Mouse (Mus musculus) neural tube, embryonic 12.5 days (tissue): ENCODE measurements around the gene Olfr33. TPM values are rescaled to one million over a fixed set of nuclear protein-coding genes. Genes with fewer than 3 reads are reported as not detected.

Experiments
- ATAC-seq: fragments of 200-750 bp; cut with Nextera tagmentation; 2 replicates; pipeline ENCODE4 v1.8.0; 2017; ENCODE audit warnings: low read depth, mild to moderate bottlenecking, moderate TSS enrichment, moderate library complexity; ENCODE audit not compliant: low FRiP score
- H3K27ac ChIP-seq: fragments of 300-500 bp; sonication (generic); 2 replicates; pipeline ENCODE4 v1.5.1; 2016
- H3K27me3 ChIP-seq: fragments of 300-500 bp; sonication (generic); replicated peaks from 2 replicates; pipeline ENCODE4 v1.6.1; 2016; ENCODE audit warnings: mild to moderate bottlenecking
- H3K36me3 ChIP-seq: fragments of 300-500 bp; sonication (generic); 2 replicates; pipeline ENCODE4 v1.6.1; 2016; ENCODE audit warnings: mild to moderate bottlenecking
- H3K4me1 ChIP-seq: fragments of 300-500 bp; sonication (generic); 2 replicates; pipeline ENCODE4 v1.6.1; 2016
- H3K4me2 ChIP-seq: fragments of 300-500 bp; sonication (generic); replicated peaks from 2 replicates; pipeline ENCODE4 v1.6.1; 2016; ENCODE audit warnings: mild to moderate bottlenecking
- H3K4me3 ChIP-seq: fragments of 300-500 bp; sonication (generic); 2 replicates; pipeline ENCODE4 v1.5.1; 2016
- H3K9ac ChIP-seq: fragments of 300-500 bp; sonication (generic); 2 replicates; pipeline ENCODE4 v1.6.1; 2016; ENCODE audit warnings: mild to moderate bottlenecking
- H3K9me3 ChIP-seq: fragments of 300-500 bp; sonication (generic); 2 replicates; pipeline ENCODE4 v1.6.1; 2016; ENCODE audit warnings: mild to moderate bottlenecking
- WGBS: fragments of 180-500 bp; shearing (Covaris S2); methylation state at CpG from one replicate; pipeline ENCODE4 v1.1.7; 2016; 5-methylcytosine and 5-hydroxymethylcytosine counted together
- polyA plus RNA-seq: library from polyadenylated mRNA; unstranded; fragments of >200 nt; fragmentation: Nextera tagmentation; extraction: Ambion mirVana; gene quantifications from 2 replicates; pipeline ENCODE4 v1.2.1, GENCODE M21; 2016

Gene Olfr33
- 0.08 TPM in 1 of 2 replicates, not detected in the other for polyA plus RNA-seq

DNA sequence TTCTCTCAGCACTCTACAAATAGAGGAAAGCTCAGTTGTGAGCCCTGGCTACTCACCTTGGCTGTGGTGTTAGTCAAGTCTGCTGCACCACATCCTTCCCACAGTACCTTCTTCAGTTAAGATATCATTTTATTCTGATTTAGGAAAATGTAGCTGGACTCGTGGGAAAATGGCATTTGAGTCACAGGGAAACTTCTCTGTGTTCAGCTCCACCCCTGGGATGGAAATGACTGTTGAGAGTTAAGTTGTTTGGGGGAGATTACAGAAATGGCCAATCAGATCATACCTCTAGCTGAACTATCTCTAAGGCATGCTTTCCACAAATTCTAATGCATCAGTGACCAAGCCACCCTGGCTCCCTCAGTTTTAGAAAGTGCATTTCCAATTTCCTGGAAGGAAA lies at the start of gene Olfr33:
TSS of gene Olfr33 (minus strand) at position 101 of the 400 bp plus-strand sequence.
- H3K27ac ChIP-seq, result no peak within 1 kb of the TSS
- no peak within 1 kb of the TSS for H3K9ac ChIP-seq
- no peaks in the 10 kb centered on the region for H3K36me3 ChIP-seq
- ATAC-seq, result no peak
- no peak within 1 kb of the TSS for H3K4me3 ChIP-seq
- H3K4me2 ChIP-seq, result no peak within 1 kb of the TSS
- WGBS, result 39% methylated on average over 1 of the region's 1 CpGs
- no peaks in the 10 kb centered on the region for H3K9me3 ChIP-seq
- H3K4me1 ChIP-seq, result no peaks in the 10 kb centered on the region
- H3K27me3 ChIP-seq, result no peaks in the 10 kb centered on the region

GRCm38 (mm10) chr7:102759266-102759665 lies 40.4 kb upstream of the Olfr33 start, which contains the start of the genes Olfr560 and Olfr78:
Olfr560 (minus strand) TSS chr7:102759366.
Olfr78 (minus strand) TSS chr7:102759471.
- Histone ChIP-seq H3K4me1 (no peaks in the 10 kb centered on the region), H3K36me3 (no peaks in the 10 kb centered on the region), H3K9me3 (no peaks in the 10 kb centered on the region), H3K4me2 (no peak within 1 kb of the TSS), H3K27ac (no peak within 1 kb of the TSS), H3K4me3 (no peak within 1 kb of the TSS), H3K9ac (no peak within 1 kb of the TSS), H3K27me3 (no peaks in the 10 kb centered on the region)
- no peak for ATAC-seq
- 81% methylated on average over 4 of the region's 4 CpGs for WGBS

DNA sequence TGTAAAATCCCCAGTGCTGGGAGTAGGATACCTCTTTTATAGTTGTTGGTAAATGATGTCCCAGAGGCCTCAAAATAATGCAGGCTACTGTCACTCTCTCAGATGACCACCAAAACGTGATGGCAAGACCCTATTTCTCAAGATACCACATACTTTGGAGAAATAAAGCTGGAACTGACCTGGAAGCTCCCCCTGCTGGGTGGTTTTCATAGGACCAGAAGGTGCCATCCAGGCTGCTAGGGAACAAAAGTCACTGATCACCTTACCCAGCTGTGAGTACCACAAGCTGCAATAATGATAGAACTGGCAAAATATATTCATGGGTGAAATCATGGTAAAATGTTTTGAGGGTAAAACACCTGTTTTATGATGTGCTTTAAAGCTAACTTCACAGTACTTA lies 33.2 kb upstream of the Olfr33 start:
- H3K36me3 ChIP-seq, result no peaks in the 10 kb centered on the region

GRCm38 (mm10) chr7:102737705-102738104 lies 18.8 kb upstream of the Olfr33 start:
- ATAC-seq, result no peak

More for the DNA sequence above, 33.2 kb upstream of the Olfr33 start:
- Histone ChIP-seq H3K4me1 (no peaks in the 10 kb centered on the region), H3K4me3 (no peak overlapping the region), H3K27me3 (no peaks in the 10 kb centered on the region), H3K9me3 (no peaks in the 10 kb centered on the region), H3K9ac (no peak overlapping the region), H3K27ac (no peak overlapping the region), H3K4me2 (no peak overlapping the region)
- WGBS, result 21% methylated on average over 1 of the region's 1 CpGs
- ATAC-seq, result no peak

DNA sequence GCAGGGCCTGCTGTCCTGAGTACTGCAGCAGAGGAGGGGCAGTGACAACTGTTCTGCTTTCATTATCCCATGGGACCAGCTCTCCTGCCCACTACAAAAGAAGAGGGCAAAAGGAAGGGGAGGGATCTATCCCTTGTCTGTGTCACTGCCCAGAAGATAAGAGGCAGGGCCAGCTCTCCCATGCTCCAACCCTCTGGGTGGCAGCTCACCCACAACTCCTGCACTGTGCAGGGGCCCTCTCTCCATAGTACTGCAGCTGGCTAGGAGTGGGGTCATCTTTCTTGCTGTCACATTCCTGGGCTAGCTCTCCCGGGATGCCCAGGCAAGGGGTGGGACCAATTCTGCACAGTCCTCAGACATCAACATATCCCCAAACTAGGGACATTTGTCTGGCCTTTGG lies 14.9 kb upstream of the Olfr33 start:
- H3K36me3 ChIP-seq, result no peaks in the 10 kb centered on the region

More at GRCm38 (mm10) chr7:102737705-102738104, 18.8 kb upstream of the Olfr33 start:
- no peak overlapping the region for H3K4me3 ChIP-seq
- H3K36me3 ChIP-seq, result no peaks in the 10 kb centered on the region
- 59% methylated on average over 2 of the region's 2 CpGs for WGBS
- no peak overlapping the region for H3K4me2 ChIP-seq
- no peak overlapping the region for H3K27ac ChIP-seq
- H3K9ac ChIP-seq, result no peak overlapping the region
- H3K27me3 ChIP-seq, result no peaks in the 10 kb centered on the region
- H3K4me1 ChIP-seq, result no peaks in the 10 kb centered on the region
- no peaks in the 10 kb centered on the region for H3K9me3 ChIP-seq

DNA sequence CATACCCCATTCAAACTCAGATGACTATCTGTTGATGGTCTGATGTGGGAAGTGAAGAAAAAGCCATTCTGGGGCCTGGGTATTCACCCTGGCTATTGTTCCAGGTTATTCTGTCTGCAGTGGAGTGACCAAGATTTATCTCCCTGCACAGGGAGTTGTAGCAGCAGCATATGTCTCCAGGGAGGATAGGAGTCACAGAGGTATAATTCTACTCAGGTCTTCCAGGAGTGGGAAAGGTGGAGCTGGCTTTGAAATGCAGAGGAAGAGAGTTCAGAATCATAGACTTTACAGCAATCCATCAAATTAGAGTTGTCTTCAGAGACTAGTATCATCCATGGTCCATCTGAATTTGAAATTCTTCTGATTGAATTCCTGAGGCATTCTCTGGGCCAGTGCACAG lies 8.5 kb upstream of the Olfr33 start, which contains the start of gene Olfr559:
TSS of gene Olfr559 (minus strand) at position 101 of the 400 bp plus-strand sequence.
- Histone ChIP-seq H3K4me1 (no peaks in the 10 kb centered on the region), H3K4me2 (no peak within 1 kb of the TSS), H3K27me3 (no peaks in the 10 kb centered on the region), H3K4me3 (no peak within 1 kb of the TSS), H3K27ac (no peak within 1 kb of the TSS), H3K36me3 (no peaks in the 10 kb centered on the region), H3K9me3 (no peaks in the 10 kb centered on the region), H3K9ac (no peak within 1 kb of the TSS)
- ATAC-seq, result no peak

More for the DNA sequence above, 14.9 kb upstream of the Olfr33 start:
- no peaks in the 10 kb centered on the region for H3K9me3 ChIP-seq
- H3K4me1 ChIP-seq, result no peaks in the 10 kb centered on the region
- H3K27me3 ChIP-seq, result no peaks in the 10 kb centered on the region
- WGBS, result 45% methylated on average over 1 of the region's 1 CpGs
- ATAC-seq, result no peak
- H3K4me2 ChIP-seq, result no peak overlapping the region
- H3K9ac ChIP-seq, result no peak overlapping the region
- no peak overlapping the region for H3K27ac ChIP-seq
- no peak overlapping the region for H3K4me3 ChIP-seq

- Histone ChIP-seq H3K36me3 (no peaks in the 10 kb centered on the region), H3K27ac (no peak within 1 kb of the TSS), H3K9ac (no peak within 1 kb of the TSS), H3K27me3 (no peaks in the 10 kb centered on the region), H3K4me3 (no peak within 1 kb of the TSS), H3K4me1 (no peaks in the 10 kb centered on the region), H3K4me2 (no peak within 1 kb of the TSS), H3K9me3 (no peaks in the 10 kb centered on the region)
- no peak for ATAC-seq
Observed at GRCm38 (mm10) chr7:102701915-102702314, 17.0 kb downstream of the Olfr33 start, which contains the start of gene Olfr558. Olfr558 (plus strand) TSS chr7:102702215.

GRCm38 (mm10) chr7:102698461-102698860 lies 20.4 kb downstream of the Olfr33 start:
- H3K9ac ChIP-seq, result no peak overlapping the region
- 93% methylated on average over 7 of the region's 7 CpGs for WGBS
- ATAC-seq, result no peak
- no peaks in the 10 kb centered on the region for H3K27me3 ChIP-seq
- H3K4me1 ChIP-seq, result no peaks in the 10 kb centered on the region
- H3K9me3 ChIP-seq, result no peaks in the 10 kb centered on the region
- no peak overlapping the region for H3K4me3 ChIP-seq
- H3K36me3 ChIP-seq, result no peaks in the 10 kb centered on the region
- H3K4me2 ChIP-seq, result no peak overlapping the region
- no peak overlapping the region for H3K27ac ChIP-seq

DNA sequence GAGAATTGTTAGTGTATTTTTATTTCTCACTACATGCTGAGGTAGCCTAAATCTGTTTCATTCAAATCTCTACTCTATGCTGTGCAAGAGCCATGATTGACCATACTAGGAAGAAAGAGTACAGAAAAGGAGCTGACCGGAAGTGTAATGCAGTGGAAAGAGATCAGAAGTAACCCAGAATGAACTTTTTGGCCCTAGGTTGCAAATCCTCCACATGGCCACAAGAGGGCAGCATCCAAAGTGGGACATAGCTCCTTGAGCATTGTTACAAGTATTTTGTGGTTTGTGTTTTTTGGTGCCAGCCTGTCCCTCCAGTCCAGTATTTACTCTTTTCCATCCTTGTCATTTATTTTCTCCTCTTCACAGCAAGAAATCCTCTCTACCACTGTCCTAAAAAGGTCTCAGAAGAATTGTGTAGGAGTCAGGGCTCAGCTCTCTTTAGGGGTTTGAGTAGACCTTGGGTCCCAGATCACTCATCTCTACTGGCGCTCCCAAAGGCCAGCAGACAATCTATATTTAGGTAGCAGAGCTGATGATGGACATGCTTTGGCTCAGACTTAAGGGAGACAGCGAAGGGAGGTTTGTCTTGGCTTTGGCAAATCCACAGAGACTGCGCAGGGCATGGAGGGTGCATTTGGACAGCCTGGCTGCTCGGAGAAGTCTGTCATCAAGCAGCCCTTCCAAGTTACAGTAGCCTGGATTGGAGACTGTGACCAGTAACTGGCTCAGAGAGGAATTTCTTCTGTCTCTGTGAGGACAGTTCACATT lies 23.3 kb downstream of the Olfr33 start, which contains the start of gene Olfr557:
TSS of gene Olfr557 (plus strand) at position 553 of the 768 bp plus-strand sequence.
- Histone ChIP-seq H3K36me3 (no peaks in the 10 kb centered on the region), H3K4me2 (no peak within 1 kb of the TSS), H3K4me3 (no peak within 1 kb of the TSS), H3K27me3 (no peaks in the 10 kb centered on the region), H3K27ac (no peak within 1 kb of the TSS), H3K9ac (no peak within 1 kb of the TSS), H3K4me1 (no peaks in the 10 kb centered on the region), H3K9me3 (no peaks in the 10 kb centered on the region)
- no peak for ATAC-seq
- WGBS, result 82% methylated on average over 5 of the region's 5 CpGs

GRCm38 (mm10) chr7:102686944-102687501 lies 31.8 kb downstream of the Olfr33 start, which contains the start of gene Trim68:
Trim68 (minus strand) TSS chr7:102687327.
- peak within 1 kb of the TSS; percentile 65 for H3K4me2 ChIP-seq
- H3K9me3 ChIP-seq, result no peaks in the 10 kb centered on the region
- H3K36me3 ChIP-seq, result no peaks in the 10 kb centered on the region
- peak within 1 kb of the TSS; percentile 20; the same call in 1 of the 2 replicates for H3K27ac ChIP-seq
- peak within 1 kb of the TSS; percentile 64 for H3K9ac ChIP-seq
- peak; percentile 100 for ATAC-seq
- H3K4me3 ChIP-seq, result peak within 1 kb of the TSS; percentile 60
- under 1% methylated on average over 40 of the region's 40 CpGs for WGBS
- no peaks in the 10 kb centered on the region for H3K27me3 ChIP-seq
- 0 out of 2 replicates have a peak, but pooled peaks cover 3% of the 10 kb centered on the region for H3K4me1 ChIP-seq

GRCm38 (mm10) chr7:102681916-102682315 lies 37.0 kb downstream of the Olfr33 start:
- no peak for ATAC-seq
- WGBS, result 96% methylated on average over 1 of the region's 1 CpGs
- H3K4me3 ChIP-seq, result no peak overlapping the region

DNA sequence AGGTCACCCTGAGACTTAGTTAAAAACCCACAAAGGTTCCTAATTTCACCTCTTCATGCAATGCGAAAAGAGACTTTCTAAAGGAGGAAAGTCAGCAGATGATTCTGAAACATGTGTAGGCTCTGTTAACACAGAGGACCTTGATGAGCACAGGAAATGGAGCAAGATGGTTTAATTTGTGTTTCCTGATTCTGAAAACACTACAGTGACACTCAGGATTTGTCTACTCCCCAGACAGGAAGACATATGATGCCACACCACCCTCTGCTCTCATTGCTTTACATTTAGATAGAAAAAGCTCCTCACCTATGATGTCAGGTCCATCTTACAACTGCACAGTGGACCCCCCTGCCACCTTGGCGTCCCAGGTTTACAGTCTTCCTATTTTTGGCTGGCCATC lies 42.6 kb downstream of the Olfr33 start:
- no peaks in the 10 kb centered on the region for H3K4me1 ChIP-seq
- no peak overlapping the region for H3K4me2 ChIP-seq
- no peaks in the 10 kb centered on the region for H3K9me3 ChIP-seq
- ATAC-seq, result no peak
- H3K27me3 ChIP-seq, result no peaks in the 10 kb centered on the region
- 90% methylated on average over 2 of the region's 2 CpGs for WGBS
- no peak overlapping the region for H3K4me3 ChIP-seq
- H3K27ac ChIP-seq, result no peak overlapping the region
- no peaks in the 10 kb centered on the region; the same call in 1 of the 2 replicates for H3K36me3 ChIP-seq
- no peak overlapping the region for H3K9ac ChIP-seq

More at GRCm38 (mm10) chr7:102681916-102682315, 37.0 kb downstream of the Olfr33 start:
- no peak overlapping the region for H3K4me2 ChIP-seq
- H3K27ac ChIP-seq, result no peak overlapping the region
- H3K4me1 ChIP-seq, result no peaks in the 10 kb centered on the region
- H3K9me3 ChIP-seq, result no peaks in the 10 kb centered on the region
- no peak overlapping the region for H3K9ac ChIP-seq
- H3K36me3 ChIP-seq, result no peaks in the 10 kb centered on the region; the same call in 1 of the 2 replicates
- H3K27me3 ChIP-seq, result no peaks in the 10 kb centered on the region
